Mouse (Mus musculus) gastrocnemius, postnatal 36 days (tissue): ENCODE results near the gene Ptprh. TPM values are rescaled to one million over a fixed set of nuclear protein-coding genes. Genes with fewer than 3 reads are reported as not detected.

Experiments used
- DNase-seq, 2 experiments: peaks; one replicate each; pipeline ENCODE4 v3.0.0; 2022
- intact Hi-C: fragments of 180-260 bp; cut with DNase I; formaldehyde crosslinking; loops from one replicate; pipeline ENCODE4 v1.15.1; 2025
- microRNA-seq, 2 experiments: library from miRNA; unstranded; fragments of <30 nt; microRNA quantifications; one replicate each; pipeline ENCODE4 v1.2.0; 2021
- total RNA-seq, 2 experiments: library from RNA; stranded (reverse); gene quantifications; 2 replicates each; pipeline ENCODE4 v1.2.3; 2021

Gene Ptprh
- total RNA-seq, 2 experiments from 2014 or later: not detected

DNA sequence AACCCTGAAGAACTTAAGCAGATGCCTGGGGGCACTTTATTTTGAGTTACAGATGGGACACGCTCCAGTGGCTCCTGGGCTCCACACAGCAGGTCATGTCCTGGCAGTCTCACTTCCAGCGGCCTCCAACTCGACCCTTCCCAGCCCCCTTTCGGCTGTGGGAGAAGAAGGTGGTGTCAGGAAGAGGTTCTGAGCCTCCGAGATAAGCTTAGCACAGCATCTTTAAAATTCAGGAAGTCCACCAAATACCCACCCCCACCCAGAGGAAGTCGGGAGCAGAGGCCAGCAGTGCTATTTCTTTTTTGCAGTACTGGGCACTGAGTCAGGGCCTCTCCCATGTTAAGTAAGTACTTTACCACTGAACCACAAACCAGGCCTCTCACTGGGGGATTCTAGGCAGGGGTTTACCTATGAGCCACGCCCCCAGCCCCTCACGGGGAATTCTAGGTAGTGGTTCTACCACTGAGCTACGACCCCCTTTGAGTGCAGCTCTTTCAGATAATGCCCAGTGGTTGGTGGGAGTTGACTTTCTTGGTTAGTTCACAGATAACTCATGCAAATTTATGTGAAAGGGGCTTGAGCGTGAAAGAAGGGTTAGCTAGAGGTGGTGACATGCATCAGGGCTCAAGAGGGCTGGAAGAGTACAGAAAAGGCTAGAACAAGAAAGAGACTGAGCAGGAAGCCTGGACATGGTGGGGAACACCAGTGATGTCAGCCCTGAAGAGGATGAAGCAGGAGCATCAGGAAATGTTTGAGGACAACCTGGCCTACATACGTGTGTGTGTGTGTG lies 99.0 kb downstream of the Ptprh start:
- intact Hi-C loops: loop anchor here (10.0 kb wide), 1 partner anchor 360 kb away; no protein-coding TSS in a partner anchor
- DNase-seq: no peak

- intact Hi-C loops: loop anchor here (10.0 kb wide), 1 partner anchor 359 kb away; no protein-coding TSS in a partner anchor
- DNase-seq: no peak
Observed at GRCm38 (mm10) chr7:4503858-4504257, 100.0 kb downstream of the Ptprh start.

GRCm38 (mm10) chr7:4503100-4503499 lies 100.7 kb downstream of the Ptprh start:
- intact Hi-C loops: loop anchor here (10.0 kb wide), 1 partner anchor 358 kb away; no protein-coding TSS in a partner anchor
- DNase-seq: no peak

DNA sequence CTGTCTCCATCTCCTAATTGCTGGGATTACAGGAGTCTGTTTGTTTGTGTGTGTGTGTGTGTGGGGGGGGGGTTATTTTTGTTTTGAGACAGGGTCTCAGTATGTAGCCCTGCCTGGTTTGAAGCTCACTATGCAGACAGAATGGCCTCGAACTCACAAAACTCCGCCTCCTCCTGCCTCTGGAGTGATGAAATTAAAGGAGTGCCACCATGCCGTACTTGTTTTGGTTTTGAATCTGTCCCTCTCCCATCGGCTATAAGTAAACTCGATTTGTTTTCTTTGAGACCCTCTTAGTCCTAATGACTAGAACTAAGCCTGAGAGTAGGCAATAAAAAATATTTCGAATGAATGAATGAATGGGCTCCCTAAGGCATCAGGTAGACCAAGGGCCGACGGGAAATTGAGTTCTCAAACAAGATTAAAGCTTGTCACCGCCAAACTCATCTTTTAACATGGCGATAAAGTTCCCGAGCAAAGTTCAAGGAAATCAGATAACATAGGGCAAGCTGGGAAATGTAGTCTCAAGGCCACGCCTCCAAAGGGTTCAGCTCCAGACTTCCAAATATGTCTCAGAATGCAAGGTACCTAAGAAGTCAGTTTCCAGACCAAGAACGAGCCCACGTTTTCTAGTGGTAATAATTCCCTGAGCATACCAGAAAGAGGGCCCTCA lies 101.3 kb downstream of the Ptprh start:
- no peak for DNase-seq
- intact Hi-C loops: loop anchor here (10.0 kb wide), 1 partner anchor 358 kb away; no protein-coding TSS in a partner anchor

- DNase-seq: peak; percentile 91 to 94
- intact Hi-C loops: loop anchor here (10.0 kb wide), 1 partner anchor 357 kb away; no protein-coding TSS in a partner anchor
Observed at GRCm38 (mm10) chr7:4501558-4502397, 102.1 kb downstream of the Ptprh start, which contains the start of gene Ppp1r12c. TSS of gene Ppp1r12c (minus strand) at chr7:4501680.

- DNase-seq: peak in 1 of 2 experiments; percentile 46
- intact Hi-C loops: loop anchor here (10.0 kb wide), 1 partner anchor 356 kb away; no protein-coding TSS in a partner anchor
Observed at GRCm38 (mm10) chr7:4500892-4501471, 102.9 kb downstream of the Ptprh start.

- no peak for DNase-seq
- intact Hi-C loops: no loop called here
Observed at GRCm38 (mm10) chr7:4499034-4499433, 104.8 kb downstream of the Ptprh start.

Small RNA genes within 50 kb of the gene (microRNA-seq; reads per million reads assigned to microRNA genes)
- 0 reads per million in 2 experiments for gene Gm23577

Other genes starting within 250 kb of the Ptprh start
- gene Gp6, start 206.3 kb downstream of the Ptprh start, total RNA-seq: not detected
- 10 to 100 TPM; 13.4 to 15.4 TPM for gene Rdh13, start 158.4 kb downstream of the Ptprh start, total RNA-seq
- gene Eps8l1, start 143.4 kb downstream of the Ptprh start, total RNA-seq: 1 to 10 TPM in 1 of 2 experiments, under 1 TPM in 1; 0.59 to 1.5 TPM
- 10 to 100 TPM; 18.3 to 19.4 TPM for gene Ppp1r12c, start 102.4 kb downstream of the Ptprh start, total RNA-seq
- gene Tnnt1, start 87.7 kb downstream of the Ptprh start, total RNA-seq: 100 to 1,000 TPM; 181 to 818 TPM
- gene Tnni3, start 79.8 kb downstream of the Ptprh start, total RNA-seq: under 1 TPM; 0.44 to 0.64 TPM
- not detected for gene Dnaaf3, start 71.6 kb downstream of the Ptprh start, total RNA-seq
- not detected for gene Syt5, start 56.5 kb downstream of the Ptprh start, total RNA-seq
- 1 to 10 TPM; 2.5 to 3.2 TPM for gene Tmem86b, start 27.4 kb upstream of the Ptprh start, total RNA-seq
- 10 to 100 TPM; 40.2 to 42.4 TPM for gene Ppp6r1, start 55.0 kb upstream of the Ptprh start, total RNA-seq
- gene Hspbp1, start 81.0 kb upstream of the Ptprh start, total RNA-seq: 10 to 100 TPM; 22.4 to 24.9 TPM
- gene Brsk1, start 86.6 kb upstream of the Ptprh start, total RNA-seq: 1 to 10 TPM in 1 of 2 experiments, under 1 TPM in 1; 0.54 to 1.6 TPM
- gene Tmem150b, start 121.2 kb upstream of the Ptprh start, total RNA-seq: not detected
- 10 to 100 TPM in 1 of 2 experiments, 1 to 10 TPM in 1; 9.7 to 10.5 TPM for gene Kmt5c, start 136.1 kb upstream of the Ptprh start, total RNA-seq
- gene Cox6b2, start 149.1 kb upstream of the Ptprh start, total RNA-seq: 1 to 10 TPM; 1.4 to 1.9 TPM
- gene Fam71e2, start 167.3 kb upstream of the Ptprh start, total RNA-seq: not detected
- not detected for gene Il11, start 178.8 kb upstream of the Ptprh start, total RNA-seq
- not detected for gene Tmem190, start 178.9 kb upstream of the Ptprh start, total RNA-seq
- gene Tmem238, start 185.6 kb upstream of the Ptprh start, total RNA-seq: 1 to 10 TPM; 7.9 to 9.5 TPM
- 100 to 1,000 TPM; 431 to 514 TPM for gene Rpl28, start 188.8 kb upstream of the Ptprh start, total RNA-seq
- 10 to 100 TPM; 70.3 to 83.7 TPM for gene Ube2s, start 208.5 kb upstream of the Ptprh start, total RNA-seq
- gene Shisa7, start 240.7 kb upstream of the Ptprh start, total RNA-seq: not detected